Comparison of ENCODE assay signal across 8 mouse cellular contexts in the genomic region with DNA sequence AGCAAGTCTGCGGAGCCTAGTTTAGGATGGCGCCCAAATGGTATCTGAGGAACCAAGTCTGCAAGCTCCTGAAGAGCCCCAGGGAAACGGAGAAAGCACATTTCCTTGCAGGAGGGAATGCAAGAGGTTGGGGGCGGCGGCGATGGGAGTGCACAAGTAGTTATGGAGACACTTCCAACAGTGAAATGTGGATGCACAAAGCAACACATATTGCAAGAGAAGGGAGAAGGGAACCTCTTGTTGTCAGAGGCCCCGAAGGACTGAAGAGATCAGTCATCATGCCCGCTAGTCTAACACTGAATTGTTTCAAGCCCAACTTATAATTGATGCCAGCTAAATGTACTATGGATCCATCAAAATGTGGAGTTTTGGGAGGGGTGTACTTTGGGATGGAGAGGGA. TPM values are rescaled to one million over a fixed set of nuclear protein-coding genes. Genes with fewer than 3 reads are reported as not detected.
A peak's percentile ranks its signal among the peaks of the same experiment; 100 is the strongest.
DNase-seq lines count a peak whose midpoint lies in the region; ATAC-seq lines count a peak whose summit lies in the region.

No protein-coding gene starts in this region.

- no peaks in the 10 kb centered on the region for H3K27me3 ChIP-seq in forebrain, embryonic 13.5 days
- H3K27me3 ChIP-seq in stomach, embryonic 14.5 days (ENCODE audit: control insufficient read depth, insufficient read depth, low read length) = no peaks in the 10 kb centered on the region

- peaks cover 33% of the 10 kb centered on the region for H3K4me1 ChIP-seq in forebrain, embryonic 13.5 days
- H3K4me1 ChIP-seq in stomach, embryonic 14.5 days (ENCODE audit: control insufficient read depth, insufficient read depth, low read length) = peaks cover 14% of the 10 kb centered on the region

- no peak for ATAC-seq in forebrain, embryonic 13.5 days
- ATAC-seq in stomach, embryonic 14.5 days (ENCODE audit: insufficient number of reproducible peaks, insufficient read depth, low FRiP score, low read depth) = no peak

- DNase-seq in kidney, adult 11 months = peak; percentile 15
- no peak for DNase-seq in kidney, adult 18-20 months
- DNase-seq in brain, adult 2 months (ENCODE audit: low read depth, low spot score) = peak; percentile 32
- peak; percentile 10 for DNase-seq in hindlimb bud, embryonic 11.5 days (ENCODE audit: extremely low spot score, low read depth, low spot score)
- peak; percentile 10 to 33 for DNase-seq in lung, postnatal 4 days
- no peak for DNase-seq in thymus, postnatal 36 days

- 33% methylated on average over 8 of the region's 8 CpGs for WGBS in forebrain, embryonic 13.5 days
- 27% methylated on average over 8 of the region's 8 CpGs for WGBS in stomach, embryonic 14.5 days

- H3K9me3 ChIP-seq in forebrain, embryonic 13.5 days (replicated peaks) = no peaks in the 10 kb centered on the region
- H3K9me3 ChIP-seq in stomach, embryonic 14.5 days (ENCODE audit: control insufficient read depth, low read depth, low read length) = no peaks in the 10 kb centered on the region

- H3K9ac ChIP-seq in forebrain, embryonic 13.5 days = no peak overlapping the region
- H3K9ac ChIP-seq in stomach, embryonic 14.5 days (replicated peaks; ENCODE audit: low read depth, low read length) = no peak overlapping the region

- peak overlapping the region; percentile 8; the same call in 1 of the 2 replicates for H3K27ac ChIP-seq in forebrain, embryonic 13.5 days
- H3K27ac ChIP-seq in stomach, embryonic 14.5 days (ENCODE audit: low read length) = peak overlapping the region; percentile 55; the same call in 1 of the 2 replicates

- peak overlapping the region; percentile 51 for H3K4me2 ChIP-seq in forebrain, embryonic 13.5 days
- peak overlapping the region; percentile 30 for H3K4me2 ChIP-seq in stomach, embryonic 14.5 days (replicated peaks; ENCODE audit: low read depth, low read length)

- no peaks in the 10 kb centered on the region for H3K36me3 ChIP-seq in forebrain, embryonic 13.5 days (ENCODE audit: poor library complexity, severe bottlenecking)
- no peaks in the 10 kb centered on the region for H3K36me3 ChIP-seq in stomach, embryonic 14.5 days (ENCODE audit: control insufficient read depth, insufficient read depth, low read length)

- peak overlapping the region; percentile 44; the same call in 1 of the 2 replicates for H3K4me3 ChIP-seq in forebrain, embryonic 13.5 days
- no peak overlapping the region for H3K4me3 ChIP-seq in stomach, embryonic 14.5 days (ENCODE audit: low read depth, low read length)

RNA-seq across cellular contexts. Expression of gene Id4, which starts 33.9 kb away (rescaled TPM):
- 83.4 and 133 TPM in 2 replicates for polyA plus RNA-seq in forebrain, embryonic 13.5 days (2015; fragmentation: Nextera tagmentation; extraction: Ambion mirVana)
- 13.7 and 18.1 TPM in 2 replicates for polyA plus RNA-seq in stomach, embryonic 14.5 days (2014; fragmentation: Nextera tagmentation; extraction: Ambion mirVana)

Comparison
In these comparisons a context has a peak if more than half of its experiments do, and no peak if none do; other contexts are left out.
1. DNase-seq: peak in kidney, adult 11 months (single experiment), brain, adult 2 months (single experiment), hindlimb bud, embryonic 11.5 days (single experiment) and lung, postnatal 4 days (2 of 2); none in kidney, adult 18-20 months (single experiment) and thymus, postnatal 36 days (0 of 2).